Mouse (Mus musculus) cerebellum, adult 2 months (tissue): ENCODE results near the gene Aff3.

ENCODE experiments used
- CTCF ChIP-seq: fragments of 200-500 bp; IDR thresholded peaks from 2 replicates; pipeline ENCODE4 v1.5.1; 2011; ENCODE audit warnings: low read depth, mild to moderate bottlenecking, control low read depth, low read length, moderate library complexity, borderline replicate concordance; ENCODE audit not compliant: insufficient read depth
- POLR2A ChIP-seq: fragments of 200-500 bp; IDR thresholded peaks from 2 replicates; pipeline ENCODE4 v1.6.1; 2011; ENCODE audit warnings: low read length, control low read depth, borderline replicate concordance; ENCODE audit not compliant: insufficient read depth

- no peak for TF ChIP-seq CTCF
- no peak for TF ChIP-seq POLR2A
These were observed 372.8 kb downstream of the Aff3 start for GRCm38 (mm10) chr1:38291915-38292314.
